Mouse (Mus musculus) megakaryocyte progenitor cell, adult 5-6 weeks (primary cell): ENCODE results near the gene Ypel4. TPM values are rescaled to one million over a fixed set of nuclear protein-coding genes. Genes with fewer than 3 reads are reported as not detected.
"Not testable (repeated sequence)": the region's sequence is repeated elsewhere in the genome, so short reads cannot be mapped to it uniquely, and the experiment has no call there.

ENCODE experiments used
- ATAC-seq: replicated peaks from 2 replicates; pipeline ENCODE4 v1.8.0; 2016; ENCODE audit warnings: mild to moderate bottlenecking, moderate TSS enrichment, inconsistent platforms; ENCODE audit not compliant: poor library complexity
- total RNA-seq, 2 experiments: library from RNA; stranded (forward) in 1 of 2; stranded (reverse) in 1 of 2; fragments of 157-497, 149-512 nt in 1 of 2; fragments of 200-1000 nt in 1 of 2; gene quantifications; 2 replicates each; pipeline versions ENCODE4 v1.2.3 to v1.2.4; 2015 to 2017

Gene Ypel4
- total RNA-seq, 2 experiments from 2014 or later: 0.07 TPM; not detected in 1

DNA sequence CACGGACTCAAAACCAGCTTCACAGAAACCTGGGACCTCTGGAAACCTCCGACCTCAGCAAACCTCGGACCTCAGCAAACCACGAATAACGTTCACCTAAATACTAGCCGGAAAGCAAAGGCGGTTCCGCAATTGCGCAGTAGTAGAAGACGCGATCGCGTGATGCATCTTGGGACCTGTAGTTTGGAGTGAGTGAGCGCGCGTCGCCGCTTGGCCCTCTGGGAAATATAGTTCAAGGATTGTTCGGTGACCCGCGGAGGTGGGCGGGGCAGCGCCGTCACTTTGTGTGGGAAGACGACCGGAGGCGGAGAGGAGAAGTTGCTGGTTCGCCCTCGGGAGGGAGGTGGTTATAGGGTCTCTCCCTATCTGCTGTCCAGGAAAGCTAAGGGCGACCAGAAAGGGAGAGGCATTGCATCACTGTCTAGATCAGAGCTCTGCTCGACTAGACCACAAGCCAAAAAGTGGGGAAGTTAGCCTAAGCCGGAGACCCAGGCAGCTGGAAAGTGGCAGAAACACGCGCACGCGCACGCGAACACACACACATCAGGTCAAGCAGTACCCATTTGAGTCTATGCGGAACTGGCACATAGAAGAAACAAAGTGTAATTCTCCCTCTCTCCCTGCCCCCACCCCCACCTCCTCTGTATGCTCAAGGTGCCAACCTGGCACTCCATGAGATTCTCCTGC is 6.5 kb upstream of the Ypel4 start, which contains the start of gene Clp1:
Clp1 (minus strand) TSS at position 179 of the 687 bp plus-strand sequence.
- ATAC-seq: peak; percentile 97

DNA sequence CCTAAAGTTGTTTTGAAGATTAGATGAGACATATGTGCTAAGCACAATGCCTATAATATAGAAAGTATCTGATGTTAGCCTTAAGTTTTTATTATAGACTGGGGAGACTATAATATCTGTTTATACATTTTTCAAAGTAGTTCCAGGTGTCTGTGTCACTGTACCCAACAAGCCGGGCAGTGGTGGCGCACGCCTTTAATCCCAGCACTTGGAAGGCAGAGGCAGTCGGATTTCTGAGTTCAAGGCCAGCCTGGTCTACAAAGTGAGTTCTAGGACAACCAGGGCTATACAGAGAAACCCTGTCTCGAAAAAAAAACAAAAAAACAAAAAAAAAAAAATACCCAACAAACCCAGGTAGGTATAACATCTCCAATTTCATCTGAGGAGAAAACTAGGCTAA is 5.7 kb upstream of the Ypel4 start:
- not testable (repeated sequence) for ATAC-seq

DNA sequence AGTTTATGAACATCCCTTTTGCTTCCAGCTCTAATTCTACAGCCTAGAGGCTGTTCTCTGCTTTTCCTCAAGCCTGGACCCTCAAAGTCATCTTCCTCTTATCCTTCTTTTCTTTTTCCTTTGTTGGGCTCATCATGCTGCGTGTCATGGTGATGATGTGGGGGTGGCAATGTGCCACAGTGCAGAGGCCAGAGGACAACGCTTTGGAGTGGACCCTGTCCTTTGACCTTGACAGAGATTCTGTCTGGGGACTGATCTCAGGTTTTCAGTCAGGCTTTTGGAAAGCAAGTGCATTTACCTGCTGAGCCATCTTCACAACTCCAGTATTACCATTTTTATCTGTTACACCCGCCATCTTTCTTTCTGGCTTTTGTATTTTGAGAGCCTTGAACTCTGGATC is 2.7 kb upstream of the Ypel4 start:
- no peak for ATAC-seq

DNA sequence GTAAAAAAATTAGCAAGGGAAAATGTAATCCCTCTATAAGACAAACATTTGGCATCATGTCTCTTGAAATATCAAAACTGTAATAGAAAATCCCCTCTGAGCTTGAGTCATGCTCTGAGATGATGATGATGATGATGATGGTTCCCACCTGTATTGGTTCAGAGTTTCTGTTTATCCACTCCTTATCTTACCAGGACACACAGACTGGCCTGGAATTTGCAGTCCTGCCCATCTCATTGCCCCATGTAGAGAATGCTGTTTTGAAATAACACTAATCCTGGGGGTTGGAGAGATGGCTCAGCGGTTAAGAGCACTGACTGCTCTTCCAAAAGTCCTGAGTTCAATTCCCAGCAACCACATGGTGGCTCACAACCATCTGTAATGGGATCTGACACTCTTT is 1.5 kb upstream of the Ypel4 start:
- ATAC-seq: no peak

DNA sequence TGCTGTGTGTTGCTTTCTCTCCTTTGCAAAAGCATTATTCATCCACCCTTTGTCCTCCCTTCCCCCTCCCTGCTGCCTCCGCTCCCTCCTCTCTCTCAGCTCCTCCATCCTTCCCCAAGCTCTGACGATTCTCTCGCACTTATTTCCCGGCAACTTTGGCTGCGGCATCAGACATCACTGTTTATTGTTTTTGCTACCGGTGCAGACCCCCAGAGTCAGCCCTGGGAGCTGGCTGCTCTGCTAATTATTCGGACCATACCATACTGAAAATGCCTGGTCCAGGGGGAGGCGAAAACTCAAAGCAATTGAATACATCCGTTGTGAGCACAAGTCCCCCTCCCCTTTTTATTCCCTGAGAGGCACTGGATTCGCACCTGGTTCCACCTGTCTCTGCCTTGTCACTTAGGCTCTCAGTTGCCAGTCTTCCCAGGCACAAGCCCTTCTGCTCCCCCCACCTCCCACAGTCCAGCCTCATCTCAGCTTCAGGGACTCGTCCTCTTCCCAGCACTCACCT is 550 bp downstream of the Ypel4 start:
- no peak for ATAC-seq

DNA sequence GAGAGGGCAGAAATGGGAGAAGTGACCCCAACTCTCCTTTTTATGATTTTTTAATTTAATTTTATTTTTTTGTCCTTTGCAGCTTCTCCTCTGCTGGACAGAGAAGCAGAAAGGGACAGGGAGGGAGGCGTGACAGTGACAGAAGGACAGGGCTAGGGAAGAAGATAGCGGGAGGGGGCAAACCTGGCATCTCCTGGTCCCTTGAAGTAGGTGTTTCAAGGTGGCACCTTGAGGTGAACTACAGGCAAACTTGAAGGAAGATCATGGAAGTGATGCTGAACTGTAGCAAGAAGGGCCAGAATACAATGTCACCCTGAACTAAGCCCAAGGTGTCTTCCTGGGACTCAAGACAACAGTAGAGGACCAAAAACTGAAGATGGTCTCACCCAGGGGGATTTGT is 1.1 kb downstream of the Ypel4 start:
- no peak for ATAC-seq

DNA sequence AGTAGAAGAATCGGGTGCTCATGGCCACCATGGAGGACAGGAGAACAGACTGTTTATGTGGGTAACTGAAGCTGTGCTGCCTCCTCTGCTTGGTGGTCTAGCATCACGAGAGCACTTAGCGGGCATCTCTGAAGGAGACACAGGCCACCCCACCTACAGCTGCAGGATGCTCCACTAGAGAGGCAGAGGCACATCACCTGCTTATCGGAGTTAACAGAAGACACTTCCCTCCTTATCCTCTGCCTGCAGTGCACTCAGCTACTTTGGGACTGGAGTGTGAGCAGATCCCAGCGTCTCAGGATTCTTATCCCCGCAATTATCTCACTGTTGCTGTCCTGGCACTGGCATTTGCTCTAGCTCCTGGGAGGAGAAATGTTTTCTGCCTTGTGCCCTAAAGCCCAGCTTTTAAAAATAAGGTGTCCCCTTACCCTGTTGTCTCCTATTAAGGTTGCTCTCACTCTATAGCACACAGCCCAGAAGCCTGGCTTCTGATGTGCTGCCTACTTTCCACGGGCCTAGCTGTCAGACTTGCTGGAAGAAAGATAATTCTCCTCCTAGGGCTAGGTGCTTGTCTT is 1.6 kb downstream of the Ypel4 start:
- ATAC-seq: peak; percentile 85

DNA sequence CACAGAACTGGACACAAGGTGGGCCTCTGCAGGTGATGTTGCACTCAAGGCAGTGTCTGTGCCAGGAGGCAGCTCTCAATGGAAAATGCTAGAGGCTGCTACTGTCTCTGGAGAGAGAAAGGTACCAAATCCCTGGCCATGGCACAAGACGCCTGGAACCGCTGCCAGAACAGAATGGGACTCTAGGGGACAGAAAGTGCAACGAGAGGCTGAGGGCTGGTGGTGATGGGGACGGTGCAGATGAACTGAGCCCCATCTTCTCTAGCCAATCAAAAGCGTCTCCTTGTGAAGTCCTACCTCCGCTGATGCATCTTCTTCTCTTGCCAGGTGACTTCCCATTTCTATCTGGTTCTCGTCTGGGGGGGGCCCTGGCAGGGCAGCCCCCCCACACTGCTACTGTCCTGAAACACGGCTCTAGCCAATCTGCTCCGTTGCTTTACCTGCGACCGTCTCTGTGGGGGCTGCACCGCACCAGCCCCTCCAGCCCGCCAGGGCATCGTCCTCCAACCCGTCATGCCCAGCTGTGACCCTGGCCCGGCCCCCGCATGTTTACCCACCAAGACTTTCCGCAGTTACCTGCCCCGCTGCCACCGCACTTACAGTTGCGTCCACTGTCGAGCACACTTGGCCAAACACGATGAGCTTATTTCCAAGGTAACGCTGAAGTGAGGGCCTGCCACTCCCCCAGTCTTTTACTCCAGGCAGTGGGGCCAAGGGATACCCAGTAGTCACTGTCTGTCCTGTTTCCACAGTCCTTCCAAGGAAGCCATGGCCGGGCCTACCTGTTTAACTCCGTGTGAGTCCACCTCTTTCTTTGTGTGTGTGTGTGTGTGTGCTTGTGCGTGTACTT is 2.7 kb downstream of the Ypel4 start:
- no peak for ATAC-seq

DNA sequence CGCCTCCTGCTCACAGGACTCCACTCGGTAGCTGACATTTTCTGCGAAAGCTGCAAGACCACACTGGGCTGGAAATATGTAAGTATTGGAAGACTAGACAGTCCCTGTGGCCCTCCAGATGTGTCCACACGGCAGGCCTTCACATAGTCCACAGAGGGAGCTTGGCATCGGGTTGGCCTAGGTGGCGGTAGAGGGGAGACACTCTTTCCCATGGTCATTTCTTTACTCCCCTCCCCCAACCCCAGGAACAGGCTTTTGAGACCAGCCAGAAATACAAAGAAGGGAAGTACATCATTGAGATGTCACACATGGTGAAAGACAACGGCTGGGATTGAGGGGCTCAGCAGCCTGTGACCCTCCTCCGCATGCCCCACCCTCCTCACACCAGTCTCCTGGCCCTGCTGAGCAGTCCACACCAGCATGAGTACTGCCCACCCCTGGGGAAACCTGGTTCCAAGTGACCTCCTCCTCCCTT is 3.6 kb downstream of the Ypel4 start:
- ATAC-seq: no peak

DNA sequence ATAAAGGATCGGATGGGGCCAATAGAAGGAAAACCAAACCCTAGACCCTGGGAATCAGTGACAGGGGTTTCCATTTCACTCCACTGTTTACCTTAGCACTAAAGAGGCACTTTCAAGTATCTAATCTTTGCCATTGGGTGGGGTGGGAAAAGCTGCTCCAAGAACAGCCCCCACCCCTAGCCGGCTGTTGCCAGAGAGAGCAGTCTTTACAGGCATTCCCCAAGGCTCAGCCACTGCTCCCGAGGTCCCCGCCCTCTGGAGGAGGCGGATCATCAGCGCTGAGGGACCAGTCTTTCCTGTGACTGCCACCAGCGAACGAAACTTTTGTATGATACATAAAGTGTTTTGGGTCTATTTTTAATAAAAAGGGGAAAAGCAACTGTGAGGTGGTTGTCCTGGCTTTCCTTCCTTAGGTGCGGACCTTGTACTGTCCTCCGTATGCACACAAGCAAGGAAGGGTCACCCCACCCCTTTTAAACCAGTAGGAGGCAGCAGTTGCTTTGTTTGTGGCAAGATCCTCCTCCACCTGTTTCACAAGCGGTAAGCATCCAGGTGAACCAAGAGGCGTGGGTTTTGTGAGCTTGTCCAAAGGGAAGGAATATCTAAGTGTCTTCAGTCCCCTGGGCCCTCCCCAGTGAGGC is 4.5 kb downstream of the Ypel4 start:
- no peak for ATAC-seq

DNA sequence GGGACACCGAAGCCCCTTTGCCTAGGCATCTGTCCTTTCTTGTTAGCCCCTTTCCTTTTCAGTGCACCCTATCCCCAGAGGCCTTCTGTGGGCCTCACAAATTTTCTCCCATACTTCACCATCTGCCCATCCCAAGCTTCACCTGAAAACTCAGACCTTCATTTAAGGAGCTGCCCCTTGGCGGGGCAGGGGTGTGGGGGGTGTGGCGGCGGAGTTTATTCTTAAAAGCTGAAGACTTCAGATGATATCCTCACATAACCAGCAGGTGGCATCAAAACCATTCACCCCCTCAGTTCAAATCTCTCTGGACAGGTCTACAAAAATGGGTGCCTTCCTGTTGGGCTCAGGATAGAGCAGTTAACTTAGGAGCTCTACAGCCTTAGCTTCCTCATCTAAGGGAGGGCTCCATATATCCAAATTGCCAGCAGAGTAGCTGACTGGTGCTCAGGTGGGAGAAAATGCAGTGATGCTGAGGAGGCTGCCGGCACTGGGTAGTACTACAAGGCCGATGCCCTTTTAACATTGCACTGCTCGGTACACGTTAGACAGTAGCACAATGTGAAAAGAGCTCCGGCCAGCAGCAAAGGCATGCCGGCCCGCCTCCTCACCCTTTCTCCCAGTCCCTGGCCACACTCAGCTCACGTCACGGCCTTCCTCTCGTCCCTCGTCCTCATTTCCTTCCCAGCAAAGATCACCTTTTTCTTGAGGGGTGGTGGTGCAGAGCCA is 6.9 kb downstream of the Ypel4 start:
- ATAC-seq: peak; percentile 64

DNA sequence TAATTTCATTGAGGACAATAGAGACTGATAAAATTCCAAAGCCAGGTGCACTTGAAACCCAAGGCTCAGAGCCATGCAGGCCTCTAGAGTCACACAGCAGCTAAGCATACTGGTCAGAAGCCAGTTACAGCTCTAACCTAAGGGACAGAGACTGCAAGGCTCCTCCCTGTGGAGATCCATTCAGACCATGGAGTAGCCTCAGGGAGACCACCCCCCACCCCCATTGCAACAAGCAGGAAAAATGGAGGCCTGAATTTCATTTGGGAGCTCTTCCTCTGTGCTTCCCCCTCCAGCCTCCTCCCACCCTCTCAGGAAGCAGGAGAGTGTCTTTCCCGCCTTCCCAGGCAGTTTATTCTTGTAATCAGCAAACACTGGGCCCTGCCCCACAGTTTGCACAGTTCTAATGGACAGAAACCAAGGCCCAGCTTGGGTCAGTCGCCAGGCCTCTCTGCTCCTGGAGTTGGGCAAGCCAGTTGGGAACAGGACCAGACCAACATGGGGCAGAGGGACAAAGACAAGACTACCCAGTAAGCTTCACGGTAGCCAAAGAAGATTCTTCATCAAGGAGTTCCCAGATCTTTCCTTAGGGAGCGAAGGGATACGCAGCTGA is 8.1 kb downstream of the Ypel4 start:
- no peak for ATAC-seq

DNA sequence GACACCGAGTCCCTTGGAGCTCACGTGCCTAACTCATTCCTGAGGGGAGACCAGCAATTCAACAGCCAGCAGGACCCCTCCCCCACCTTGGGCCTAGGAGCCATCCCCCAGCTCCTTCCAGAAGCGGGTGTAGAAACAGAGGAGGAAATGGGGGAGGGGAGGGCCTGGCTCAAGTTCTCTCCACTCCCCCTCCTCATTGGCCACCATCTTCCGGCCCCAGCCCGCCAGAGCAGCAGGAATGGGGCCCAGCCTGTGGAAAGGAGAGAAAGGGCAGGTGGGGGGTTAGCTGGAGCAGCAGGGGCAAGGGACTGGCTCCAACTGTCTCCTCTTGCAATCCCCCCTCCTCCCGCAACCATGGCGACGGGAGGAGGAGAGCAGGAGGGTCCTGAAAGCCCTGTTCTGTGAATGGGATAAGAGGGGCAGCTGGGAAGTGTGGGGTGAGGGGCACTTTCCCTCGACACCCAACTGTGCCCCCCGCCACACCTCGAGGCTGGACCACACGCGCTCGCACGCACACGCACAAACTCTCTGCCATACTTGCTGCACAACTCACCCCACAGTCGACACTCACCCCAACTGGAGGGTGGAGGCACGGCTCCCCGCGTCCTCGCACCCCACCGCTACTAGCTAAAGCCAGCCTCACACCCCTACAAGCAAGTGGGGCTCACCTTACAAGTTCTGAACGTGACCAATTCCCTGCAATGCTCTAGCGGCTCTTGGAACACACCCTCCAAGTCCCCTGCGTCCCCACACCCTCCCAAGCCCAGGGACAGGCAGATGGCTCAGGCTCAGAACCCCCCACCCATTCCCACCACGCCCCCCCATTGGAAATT is 8.8 kb downstream of the Ypel4 start:
- ATAC-seq: peak; percentile 34

DNA sequence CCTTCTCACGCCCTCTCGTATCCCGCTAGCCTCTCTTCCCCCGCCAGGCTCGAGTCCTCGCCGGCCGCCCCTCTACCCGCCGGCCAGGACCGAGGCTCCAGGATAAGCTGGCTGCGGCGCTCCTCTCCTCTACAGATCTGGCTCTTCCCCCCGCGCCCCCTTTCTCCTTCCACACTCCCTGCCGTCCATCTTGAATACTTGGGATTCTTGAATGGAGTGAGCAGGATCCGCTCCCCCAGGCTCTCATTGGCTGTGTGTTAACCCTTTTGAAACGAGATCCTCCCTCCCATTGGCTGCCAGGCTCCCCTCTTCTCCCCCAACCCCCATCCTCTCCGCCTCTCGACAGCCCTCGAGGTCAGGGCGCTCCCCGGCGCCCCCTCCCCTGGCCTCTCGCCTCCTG is 9.7 kb downstream of the Ypel4 start, which contains the start of gene Gm19426:
Gm19426 (minus strand) TSS at position 95 of the 400 bp plus-strand sequence.
- ATAC-seq: peak; percentile 61

DNA sequence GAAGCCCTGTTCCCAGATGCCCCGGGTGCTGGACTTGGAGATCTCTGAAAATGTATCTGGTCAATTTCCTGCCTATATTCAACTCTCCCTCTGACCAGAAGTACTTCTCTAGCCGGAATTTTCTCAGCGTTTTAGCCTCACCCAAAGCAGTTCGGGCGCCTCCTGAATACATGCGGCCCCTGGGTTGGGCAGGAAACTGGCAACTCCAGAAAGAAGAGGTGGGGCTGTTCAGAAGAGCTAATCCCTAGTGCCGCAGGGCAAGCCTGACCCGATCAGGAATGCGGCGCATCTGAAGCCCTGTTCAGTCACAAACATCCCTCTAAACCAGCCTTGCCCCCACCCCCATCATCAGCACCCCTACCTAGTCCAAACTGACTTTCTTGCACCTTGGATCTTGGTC is 10.3 kb downstream of the Ypel4 start:
- ATAC-seq: no peak

DNA sequence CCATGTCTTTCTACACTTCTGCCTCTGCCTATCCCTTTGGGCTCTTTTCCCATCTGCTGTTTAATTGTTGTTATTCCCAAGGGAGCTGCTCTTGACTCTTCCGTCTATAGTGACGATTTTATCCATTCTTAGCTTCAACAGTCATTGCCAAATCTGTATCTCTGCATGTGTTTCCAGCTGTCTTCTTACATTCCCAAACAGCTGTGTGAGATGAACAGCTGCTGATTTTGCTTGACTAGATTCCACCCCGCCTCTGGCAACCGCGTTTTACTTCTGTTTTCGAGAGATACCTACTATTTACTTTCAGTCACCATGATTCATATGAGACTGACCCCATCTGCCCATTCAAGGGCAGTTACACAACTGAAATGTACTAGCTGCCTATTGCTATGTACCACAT is 16.3 kb downstream of the Ypel4 start:
- ATAC-seq: no peak

DNA sequence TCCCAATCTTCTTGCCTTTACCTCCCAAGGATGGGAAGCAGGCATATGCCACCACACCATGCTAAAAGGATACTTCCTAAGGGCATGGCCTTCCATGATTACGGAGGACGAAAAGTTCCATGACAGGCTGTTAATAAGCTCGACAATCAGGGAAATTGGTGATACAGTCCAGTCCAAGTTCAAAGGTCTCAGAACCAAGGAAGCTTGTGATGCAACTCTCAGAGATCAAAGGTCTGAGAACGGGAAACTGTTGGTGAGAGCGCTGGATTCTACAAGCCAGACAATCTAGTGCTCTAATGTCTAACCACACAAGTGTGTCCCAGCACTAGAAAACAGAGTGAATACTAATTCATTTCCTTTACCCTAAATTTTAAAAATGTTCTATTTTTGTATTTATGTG is 22.4 kb downstream of the Ypel4 start:
- ATAC-seq: no peak

DNA sequence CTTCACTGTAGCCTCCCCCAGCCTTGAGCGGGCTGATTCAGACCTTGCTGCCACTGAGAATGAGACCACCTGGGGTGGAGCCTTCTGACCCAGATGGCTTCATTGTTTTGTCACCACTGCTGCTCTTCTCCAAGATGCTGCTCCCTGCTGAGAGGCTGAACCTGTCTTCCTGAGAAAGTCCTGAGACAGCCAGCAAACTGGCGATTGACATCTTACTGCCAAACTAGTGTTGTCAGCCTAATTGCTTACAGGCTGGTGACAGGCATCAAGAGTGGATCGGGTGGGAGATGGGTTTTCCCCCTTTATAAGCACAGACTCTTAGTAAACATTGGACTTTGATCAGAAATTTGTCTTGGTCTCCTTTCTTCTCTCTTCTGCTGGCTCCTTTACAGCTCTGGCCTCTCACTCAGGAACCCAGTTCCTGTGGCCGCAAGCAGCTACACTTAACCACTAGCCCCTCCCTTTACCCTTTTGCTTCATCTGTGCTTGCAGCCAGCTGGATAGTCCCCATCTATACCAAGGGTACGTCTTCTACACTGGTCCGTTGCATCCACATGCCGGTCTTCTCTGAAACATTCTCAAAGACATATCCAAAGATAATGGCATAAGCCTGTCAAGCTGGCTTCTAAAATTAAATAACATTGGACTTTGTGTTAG is 23.3 kb downstream of the Ypel4 start:
- ATAC-seq: peak; percentile 59
